Mouse (Mus musculus): ENCODE results near the gene Tfap2b. TPM values are rescaled to one million over a fixed set of nuclear protein-coding genes. Genes with fewer than 3 reads are reported as not detected.

Gene Tfap2b
- polyA plus RNA-seq, 2 experiments, result 0.01 TPM; not detected in 1

DNA sequence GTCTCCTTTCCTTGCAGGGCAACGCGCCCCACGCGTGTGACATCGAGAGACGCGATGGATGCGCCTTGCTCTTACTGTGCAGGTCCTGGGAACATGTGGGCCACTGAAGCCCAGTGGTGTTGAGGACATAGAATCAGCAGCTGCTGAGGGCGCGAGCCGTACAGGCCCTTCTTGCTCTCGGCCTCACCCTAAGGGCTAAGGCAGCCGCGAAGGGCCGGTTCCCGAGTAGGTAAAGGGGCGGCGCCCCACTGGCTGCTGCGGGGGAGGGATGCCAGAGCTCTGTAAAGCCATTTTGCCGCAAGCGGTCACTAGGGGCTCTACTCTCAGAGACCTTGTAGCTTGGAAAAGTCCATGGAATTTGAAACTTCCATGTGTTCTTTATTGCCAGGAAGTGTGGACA is 27.9 kb downstream of the Tfap2b start:
- DNase-seq (ENCODE audit: low read depth in 3 of 3, low spot score in 3 of 3) (no peak), ATAC-seq (ENCODE audit: insufficient read depth) (no peak)
- Histone ChIP-seq H3K27ac (no peak overlapping the region), H3K4me2 (ENCODE audit: low read depth) (no peak overlapping the region), H3K4me3 (ENCODE audit: insufficient read depth in 1 of 2, low read depth in 2 of 2, low read length in 2 of 2) (no peak overlapping the region), H3K4me1 (replicated peaks; ENCODE audit: control insufficient read depth in 2 of 2, insufficient read depth in 2 of 2, low read length in 1 of 2) (no peaks in the 10 kb centered on the region), H3K9me3 (ENCODE audit: control insufficient read depth, low read length) (no peaks in the 10 kb centered on the region), H3K9ac (replicated peaks) (no peak overlapping the region), H3K27me3 (ENCODE audit: control insufficient read depth, insufficient read depth, low read length) (peaks cover 54% of the 10 kb centered on the region), H3K36me3 (replicated peaks; ENCODE audit: control insufficient read depth, insufficient read depth, low read depth) (no peaks in the 10 kb centered on the region)
- TF ChIP-seq CTCF (IDR thresholded peaks at IDR 0.05; ENCODE audit: low read depth) (no peak), EP300 (IDR thresholded peaks at IDR 0.05; ENCODE audit: low read depth) (no peak)
- 1% methylated on average over 21 of the region's 21 CpGs for WGBS (ENCODE audit: insufficient replicate concordance)

GRCm38 (mm10) chr1:19237061-19237460 is 28.3 kb downstream of the Tfap2b start:
- Histone ChIP-seq H3K4me2 (ENCODE audit: low read depth) (no peak overlapping the region), H3K27me3 (ENCODE audit: control insufficient read depth, insufficient read depth, low read length) (peaks cover 54% of the 10 kb centered on the region), H3K4me1 (replicated peaks; ENCODE audit: control insufficient read depth in 2 of 2, insufficient read depth in 2 of 2, low read length in 1 of 2) (no peaks in the 10 kb centered on the region), H3K27ac (no peak overlapping the region), H3K9me3 (ENCODE audit: control insufficient read depth, low read length) (no peaks in the 10 kb centered on the region), H3K36me3 (replicated peaks; ENCODE audit: control insufficient read depth, insufficient read depth, low read depth) (no peaks in the 10 kb centered on the region), H3K9ac (replicated peaks) (no peak overlapping the region), H3K4me3 (ENCODE audit: insufficient read depth in 1 of 2, low read depth in 2 of 2, low read length in 2 of 2) (no peak overlapping the region)
- WGBS (ENCODE audit: insufficient replicate concordance), result 3% methylated on average over 9 of the region's 9 CpGs
- TF ChIP-seq CTCF (IDR thresholded peaks at IDR 0.05; ENCODE audit: low read depth) (no peak), EP300 (IDR thresholded peaks at IDR 0.05; ENCODE audit: low read depth) (no peak)
- no peak for DNase-seq (ENCODE audit: low read depth in 3 of 3, low spot score in 3 of 3)
- no peak for ATAC-seq (ENCODE audit: insufficient read depth)

- TF ChIP-seq EP300 (IDR thresholded peaks at IDR 0.05; ENCODE audit: low read depth), result no peak
- TF ChIP-seq CTCF (IDR thresholded peaks at IDR 0.05; ENCODE audit: low read depth), result no peak
- H3K4me2 ChIP-seq (ENCODE audit: low read depth), result no peak overlapping the region
- H3K4me1 ChIP-seq (replicated peaks; ENCODE audit: control insufficient read depth in 2 of 2, insufficient read depth in 2 of 2, low read length in 1 of 2), result no peaks in the 10 kb centered on the region
- H3K4me3 ChIP-seq (ENCODE audit: insufficient read depth in 1 of 2, low read depth in 2 of 2, low read length in 2 of 2), result no peak overlapping the region
- DNase-seq (ENCODE audit: low read depth in 3 of 3, low spot score in 3 of 3) (no peak), ATAC-seq (ENCODE audit: insufficient read depth) (no peak)
- H3K36me3 ChIP-seq (replicated peaks; ENCODE audit: control insufficient read depth, insufficient read depth, low read depth), result no peaks in the 10 kb centered on the region
- H3K9me3 ChIP-seq (ENCODE audit: control insufficient read depth, low read length), result no peaks in the 10 kb centered on the region
- H3K27ac ChIP-seq, result no peak overlapping the region
- peaks cover 51% of the 10 kb centered on the region for H3K27me3 ChIP-seq (ENCODE audit: control insufficient read depth, insufficient read depth, low read length)
- 4% methylated on average over 8 of the region's 8 CpGs for WGBS (ENCODE audit: insufficient replicate concordance)
- no peak overlapping the region for H3K9ac ChIP-seq (replicated peaks)
Observed at GRCm38 (mm10) chr1:19237721-19238410, 29.2 kb downstream of the Tfap2b start.

- H3K9ac ChIP-seq (replicated peaks), result no peak overlapping the region
- H3K4me3 ChIP-seq (ENCODE audit: insufficient read depth in 1 of 2, low read depth in 2 of 2, low read length in 2 of 2), result no peak overlapping the region
- peaks cover 35% of the 10 kb centered on the region for H3K27me3 ChIP-seq (ENCODE audit: control insufficient read depth, insufficient read depth, low read length)
- DNase-seq (ENCODE audit: low read depth in 3 of 3, low spot score in 3 of 3), result no peak
- no peak overlapping the region for H3K4me2 ChIP-seq (ENCODE audit: low read depth)
- no peaks in the 10 kb centered on the region for H3K9me3 ChIP-seq (ENCODE audit: control insufficient read depth, low read length)
- no peak overlapping the region for H3K27ac ChIP-seq
- TF ChIP-seq CTCF (IDR thresholded peaks at IDR 0.05; ENCODE audit: low read depth) (no peak), EP300 (IDR thresholded peaks at IDR 0.05; ENCODE audit: low read depth) (no peak)
- no peak for ATAC-seq (ENCODE audit: insufficient read depth)
- H3K4me1 ChIP-seq (replicated peaks; ENCODE audit: control insufficient read depth in 2 of 2, insufficient read depth in 2 of 2, low read length in 1 of 2), result no peaks in the 10 kb centered on the region
- H3K36me3 ChIP-seq (replicated peaks; ENCODE audit: control insufficient read depth, insufficient read depth, low read depth), result no peaks in the 10 kb centered on the region
Observed at GRCm38 (mm10) chr1:19240054-19240453, 31.3 kb downstream of the Tfap2b start.

DNA sequence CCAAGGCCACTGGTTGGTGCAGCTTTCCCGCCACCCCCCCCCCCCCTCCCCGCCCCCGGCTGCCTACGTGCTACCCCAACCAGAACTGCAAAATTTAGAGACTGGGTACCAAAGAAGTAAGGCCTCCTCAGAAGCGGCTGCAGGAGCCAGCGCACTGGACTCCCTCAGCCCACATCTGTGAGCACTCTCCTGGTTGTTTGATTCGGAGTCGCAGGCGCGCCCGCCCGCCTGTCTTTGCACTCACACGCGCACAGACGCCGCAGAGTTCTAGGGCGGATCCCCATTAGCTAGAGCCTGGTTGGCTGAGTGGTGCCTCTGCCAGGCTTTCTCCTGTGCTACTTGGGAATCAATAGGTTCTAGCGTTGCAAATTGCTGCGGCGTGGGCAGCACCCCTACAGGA is 32.6 kb downstream of the Tfap2b start:
- peaks cover 24% of the 10 kb centered on the region for H3K27me3 ChIP-seq (ENCODE audit: control insufficient read depth, insufficient read depth, low read length)
- ATAC-seq (ENCODE audit: insufficient read depth) (no peak), DNase-seq (ENCODE audit: low read depth in 3 of 3, low spot score in 3 of 3) (no peak)
- TF ChIP-seq CTCF (IDR thresholded peaks at IDR 0.05; ENCODE audit: low read depth) (no peak), EP300 (IDR thresholded peaks at IDR 0.05; ENCODE audit: low read depth) (no peak)
- H3K4me1 ChIP-seq (replicated peaks; ENCODE audit: control insufficient read depth in 2 of 2, insufficient read depth in 2 of 2, low read length in 1 of 2), result no peaks in the 10 kb centered on the region
- no peak overlapping the region for H3K4me3 ChIP-seq (ENCODE audit: insufficient read depth in 1 of 2, low read depth in 2 of 2, low read length in 2 of 2)
- H3K9ac ChIP-seq (replicated peaks), result no peak overlapping the region
- H3K4me2 ChIP-seq (ENCODE audit: low read depth), result no peak overlapping the region
- no peaks in the 10 kb centered on the region for H3K36me3 ChIP-seq (replicated peaks; ENCODE audit: control insufficient read depth, insufficient read depth, low read depth)
- WGBS (ENCODE audit: insufficient replicate concordance), result 3% methylated on average over 20 of the region's 20 CpGs
- H3K9me3 ChIP-seq (ENCODE audit: control insufficient read depth, low read length), result no peaks in the 10 kb centered on the region
- H3K27ac ChIP-seq, result no peak overlapping the region
